Mouse (Mus musculus) thymus, adult 2 months (tissue): ENCODE data around the gene Calm3.

Experiments used
- CTCF ChIP-seq: fragments of 200-500 bp; IDR thresholded peaks from 2 replicates; pipeline ENCODE4 v1.5.1; 2012; ENCODE audit warnings: mild to moderate bottlenecking, control low read depth, low read length, moderate library complexity, borderline replicate concordance; ENCODE audit not compliant: control insufficient read depth, poor library complexity, insufficient read depth; ENCODE audit errors: extremely low read depth
- POLR2A ChIP-seq: fragments of 200-500 bp; IDR thresholded peaks from 2 replicates; pipeline ENCODE4 v1.6.1; 2012; ENCODE audit warnings: mild to moderate bottlenecking, low read length, control low read depth, moderate library complexity; ENCODE audit not compliant: control insufficient read depth, poor library complexity, insufficient read depth; ENCODE audit errors: extremely low read depth

DNA sequence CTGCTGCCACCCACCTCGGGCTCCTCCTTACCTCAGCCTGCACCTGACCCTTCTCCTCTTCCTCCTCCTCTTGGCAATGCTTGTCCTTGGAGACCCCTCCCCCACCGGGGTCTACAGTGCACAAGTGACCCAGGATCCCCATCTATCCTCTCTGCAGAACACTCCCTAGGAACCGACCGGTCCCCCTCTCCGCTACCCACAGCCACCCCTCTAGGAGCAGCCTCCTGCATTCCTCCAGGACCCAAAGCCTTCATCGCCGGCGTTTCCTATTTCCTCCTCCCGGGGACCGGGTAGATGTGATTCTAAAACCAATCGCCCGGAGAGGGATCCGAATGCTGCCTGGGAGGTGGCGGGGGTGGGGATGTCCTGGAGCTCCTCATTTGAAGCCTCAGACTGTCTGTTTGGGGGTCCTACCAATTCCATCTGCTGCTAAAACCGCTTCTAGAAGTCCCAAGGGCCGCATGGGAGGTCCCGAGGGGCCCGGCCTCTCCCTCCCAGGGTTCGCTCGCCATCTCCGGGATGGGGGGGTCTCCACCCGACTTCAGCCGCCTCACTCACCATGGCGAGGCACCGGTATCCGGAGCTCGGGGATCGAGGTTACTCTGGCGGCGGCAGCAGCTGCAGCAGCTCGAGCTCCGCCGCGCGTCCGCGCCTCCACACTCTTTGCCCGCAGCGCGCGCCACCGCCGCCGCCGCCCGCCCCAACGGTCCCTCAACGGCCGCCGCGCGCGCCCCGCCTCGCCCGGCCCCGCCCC lies 454 bp downstream of the Calm3 start:
- TF ChIP-seq CTCF (no peak), POLR2A (peak; percentile 69; the same call in 1 of the 2 replicates)
